Mouse (Mus musculus) testis, adult 2 months (tissue): ENCODE measurements around the gene Adap2.

Experiments
- CTCF ChIP-seq: fragments of 200-500 bp; IDR thresholded peaks from 2 replicates; pipeline ENCODE4 v1.5.1; 2012; ENCODE audit warnings: low read depth, mild to moderate bottlenecking, inconsistent platforms, low read length, moderate library complexity; ENCODE audit not compliant: control insufficient read depth, insufficient read depth, insufficient replicate concordance
- POLR2A ChIP-seq: fragments of 200-500 bp; IDR thresholded peaks from 2 replicates; pipeline ENCODE4 v1.6.1; 2012; ENCODE audit warnings: low read depth, mild to moderate bottlenecking, inconsistent platforms, low read length, moderate library complexity; ENCODE audit not compliant: control insufficient read depth

DNA sequence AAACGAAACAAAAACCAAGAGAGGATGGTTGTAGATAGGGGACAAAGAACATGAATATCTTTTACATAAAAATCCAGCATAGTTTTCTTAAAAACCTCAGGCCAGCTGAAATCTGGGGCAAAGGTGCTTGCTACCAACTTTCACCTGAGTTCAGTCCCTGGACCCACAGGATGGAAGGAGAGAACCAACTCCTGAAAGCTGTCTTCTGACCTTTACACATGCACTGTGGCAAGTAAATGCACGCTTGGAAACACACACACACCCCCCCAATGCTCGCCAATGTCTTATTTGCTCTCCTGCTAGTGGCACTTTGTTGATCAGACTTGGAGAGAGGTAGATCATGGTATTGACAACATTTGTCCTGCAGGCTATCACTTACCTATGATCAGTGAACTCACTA lies 61.4 kb downstream of the Adap2 start:
- TF ChIP-seq CTCF (no peak), POLR2A (no peak)
